Mouse (Mus musculus) heart, postnatal 0 days (tissue): ENCODE measurements around the gene Ntn5. TPM values are rescaled to one million over a fixed set of nuclear protein-coding genes. Genes with fewer than 3 reads are reported as not detected.
A peak's percentile ranks its signal among the peaks of the same experiment; 100 is the strongest.
"Not testable (repeated sequence)": the region's sequence is repeated elsewhere in the genome, so short reads cannot be mapped to it uniquely, and the experiment has no call there.

ENCODE experiments used
- ATAC-seq: fragments of 200-750 bp; cut with Nextera tagmentation; 2 replicates; pipeline ENCODE4 v1.8.0; 2017; ENCODE audit warnings: low read depth, moderate number of reproducible peaks, moderate library complexity; ENCODE audit not compliant: insufficient read depth
- DNase-seq: peaks from one replicate; pipeline ENCODE4 v3.0.0-alpha.2; 2016; ENCODE audit warnings: low spot score
- H3K27ac ChIP-seq: fragments of 300-500 bp; sonication (generic); 2 replicates; pipeline ENCODE4 v1.5.1; 2014; ENCODE audit warnings: low read depth, mild to moderate bottlenecking
- H3K27me3 ChIP-seq: fragments of 300-500 bp; sonication (generic); 2 replicates; pipeline ENCODE4 v1.6.1; 2014; ENCODE audit warnings: low read length, mixed read lengths; ENCODE audit not compliant: control insufficient read depth, insufficient read depth
- H3K36me3 ChIP-seq: fragments of 300-500 bp; sonication (generic); replicated peaks from 2 replicates; pipeline ENCODE4 v1.6.1; 2014; ENCODE audit warnings: low read length, mixed read lengths; ENCODE audit not compliant: control insufficient read depth, insufficient read depth
- H3K4me1 ChIP-seq: fragments of 300-500 bp; sonication (generic); 2 replicates; pipeline ENCODE4 v1.6.1; 2014; ENCODE audit warnings: antibody characterized with exemption; ENCODE audit not compliant: control insufficient read depth, insufficient read depth
- H3K4me2 ChIP-seq: fragments of 300-500 bp; sonication (generic); 2 replicates; pipeline ENCODE4 v1.6.1; 2014; ENCODE audit warnings: low read depth, mild to moderate bottlenecking, low read length, moderate library complexity
- H3K4me3 ChIP-seq: fragments of 300-500 bp; sonication (generic); 2 replicates; pipeline ENCODE4 v1.5.1; 2014; ENCODE audit warnings: low read depth, low read length
- H3K9ac ChIP-seq: fragments of 300-500 bp; sonication (generic); replicated peaks from 2 replicates; pipeline ENCODE4 v1.6.1; 2014; ENCODE audit warnings: low read depth, low read length, mixed read lengths
- H3K9me3 ChIP-seq: fragments of 300-500 bp; sonication (generic); replicated peaks from 2 replicates; pipeline ENCODE4 v1.6.1; 2016; ENCODE audit warnings: low read length; ENCODE audit not compliant: control insufficient read depth
- CTCF ChIP-seq: IDR thresholded peaks from 2 replicates; pipeline ENCODE4 v1.5.1; 2016; ENCODE audit warnings: antibody characterized with exemption, control low read depth, low read depth
- EP300 ChIP-seq: IDR thresholded peaks from 2 replicates; pipeline ENCODE4 v1.6.1; 2016; ENCODE audit warnings: antibody characterized with exemption, low read depth
- WGBS: fragments of 180-500 bp; shearing (Covaris S2); extraction: QIAGEN DNeasy Blood & Tissue Kit; methylation state at CpG from one replicate; pipeline ENCODE4 v1.1.7; 2014; 5-methylcytosine and 5-hydroxymethylcytosine counted together
- polyA plus RNA-seq: library from polyadenylated mRNA; unstranded; fragments of >200 nt; fragmentation: Nextera tagmentation; extraction: Ambion mirVana; gene quantifications from 2 replicates; pipeline ENCODE4 v1.2.1, GENCODE M21; 2015
- total RNA-seq: library from RNA; depleted of rRNA; stranded (reverse); fragments of >200 nt; gene quantifications from 2 replicates; pipeline ENCODE4 v1.2.3, GENCODE M21; 2014; ENCODE audit warnings: low replicate concordance

Gene Ntn5
- total and polyA plus RNA-seq, 2 experiments from 2014 or later, result not detected

DNA sequence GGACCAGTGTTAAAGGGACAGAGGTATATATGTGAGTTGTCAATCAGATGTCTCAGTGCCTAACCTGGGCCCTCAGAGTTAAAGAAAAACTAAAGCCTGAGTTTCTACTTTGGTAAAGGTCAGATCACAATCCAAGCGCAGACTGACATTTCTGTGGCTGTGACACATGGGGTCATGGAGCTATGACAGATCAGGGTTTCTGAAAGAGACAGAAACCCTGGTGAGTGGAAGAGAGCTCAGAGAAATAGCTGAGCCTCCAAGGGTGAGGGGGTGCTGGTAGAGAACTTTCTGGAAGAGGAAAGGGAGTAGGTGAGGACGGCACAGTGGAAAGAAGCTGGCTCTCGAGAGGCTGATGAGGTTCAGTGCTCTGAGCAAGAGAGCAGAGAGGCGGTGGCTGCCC lies 37.2 kb upstream of the Ntn5 start:
- no peaks in the 10 kb centered on the region for H3K27me3 ChIP-seq
- H3K9ac ChIP-seq, result no peak overlapping the region
- 79% methylated on average over 4 of the region's 4 CpGs for WGBS
- 0 out of 2 replicates have a peak, but pooled peaks cover 6% of the 10 kb centered on the region for H3K36me3 ChIP-seq
- H3K27ac ChIP-seq, result no peak overlapping the region
- ATAC-seq (no peak), DNase-seq (no peak)
- no peak for TF ChIP-seq CTCF
- no peak for TF ChIP-seq EP300
- no peak overlapping the region for H3K4me3 ChIP-seq
- H3K9me3 ChIP-seq, result no peaks in the 10 kb centered on the region
- peaks cover 21% of the 10 kb centered on the region for H3K4me1 ChIP-seq
- H3K4me2 ChIP-seq, result no peak overlapping the region

- 38% methylated on average over 8 of the region's 8 CpGs for WGBS
- Histone ChIP-seq H3K36me3 (0 out of 2 replicates have a peak, but pooled peaks cover 6% of the 10 kb centered on the region), H3K4me3 (no peak overlapping the region), H3K9ac (no peak overlapping the region), H3K9me3 (no peaks in the 10 kb centered on the region), H3K27me3 (no peaks in the 10 kb centered on the region), H3K4me2 (0 out of 2 replicates have a peak overlapping the region, but pooled peaks have one; percentile 8), H3K4me1 (peaks cover 6% of the 10 kb centered on the region; the same call in 1 of the 2 replicates), H3K27ac (peak overlapping the region; percentile 96)
- TF ChIP-seq EP300, result no peak
- TF ChIP-seq CTCF, result no peak
- peak; percentile 93 for DNase-seq
- ATAC-seq, result peak; percentile 91
Observed at GRCm38 (mm10) chr7:45649351-45649750, 34.5 kb upstream of the Ntn5 start.

- not testable (repeated sequence) for H3K4me3 ChIP-seq, ATAC-seq, H3K9ac ChIP-seq, DNase-seq, H3K9me3 ChIP-seq, H3K36me3 ChIP-seq, H3K27me3 ChIP-seq, H3K4me2 ChIP-seq
- Histone ChIP-seq H3K4me1 (peaks cover 11% of the 10 kb centered on the region; the same call in 1 of the 2 replicates), H3K27ac (peak overlapping the region; percentile 96)
- 96% methylated on average over 19 of the region's 20 CpGs for whole genome bisulfite sequencing
Observed at GRCm38 (mm10) chr7:45650484-45650883, 33.3 kb upstream of the Ntn5 start.

- DNase-seq (no peak), ATAC-seq (no peak)
- WGBS, result 27% methylated on average over 17 of the region's 17 CpGs
- Histone ChIP-seq H3K4me3 (peak overlapping the region; percentile 18; the same call in 1 of the 2 replicates), H3K36me3 (no peaks in the 10 kb centered on the region), H3K27me3 (no peaks in the 10 kb centered on the region), H3K9me3 (peaks cover 8% of the 10 kb centered on the region; the same call in 1 of the 2 replicates), H3K27ac (no peak overlapping the region), H3K4me2 (peak overlapping the region; percentile 50), H3K9ac (no peak overlapping the region), H3K4me1 (peaks cover 11% of the 10 kb centered on the region; the same call in 1 of the 2 replicates)
- TF ChIP-seq EP300 (no peak), CTCF (no peak)
Observed at GRCm38 (mm10) chr7:45654424-45655047, 29.3 kb upstream of the Ntn5 start.

DNA sequence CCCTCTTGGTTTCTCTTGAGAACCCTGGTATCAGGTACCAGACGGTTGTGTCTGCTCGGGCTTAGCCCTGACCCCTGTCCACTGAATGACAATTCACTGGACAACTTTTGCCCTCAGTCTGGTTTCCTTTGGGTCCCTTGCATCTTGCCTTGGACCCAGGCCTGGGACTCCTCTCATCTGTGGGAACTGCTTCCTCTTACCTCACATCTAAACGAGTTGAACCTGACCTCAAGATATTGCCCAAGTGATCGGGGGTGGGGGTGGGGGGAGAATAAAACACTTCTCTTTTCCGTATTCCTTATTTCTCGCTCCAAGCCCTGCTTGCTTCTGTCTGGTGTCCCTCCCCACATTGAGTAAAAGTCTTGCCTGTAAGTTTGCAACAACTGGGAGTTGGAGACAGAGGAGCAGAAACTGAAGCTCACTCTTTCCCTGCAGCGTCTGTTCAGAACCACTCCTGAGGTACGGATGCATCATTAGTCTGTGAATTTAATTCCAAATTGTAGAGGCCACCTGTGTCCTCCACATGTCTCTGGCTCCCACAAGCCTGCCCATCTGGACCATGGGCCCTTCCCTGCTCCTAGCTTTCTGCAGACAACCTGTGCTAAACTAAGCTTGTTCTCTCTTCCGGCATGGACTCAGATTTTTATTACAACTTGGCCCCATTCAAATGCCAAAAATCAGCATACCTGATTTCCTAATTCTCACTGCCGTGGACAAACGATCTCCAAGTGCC lies 22.9 kb upstream of the Ntn5 start:
- Histone ChIP-seq H3K9me3 (peaks cover 8% of the 10 kb centered on the region; the same call in 1 of the 2 replicates), H3K4me1 (peaks cover 3% of the 10 kb centered on the region; the same call in 1 of the 2 replicates), H3K4me3 (no peak overlapping the region), H3K27ac (no peak overlapping the region), H3K36me3 (no peaks in the 10 kb centered on the region), H3K9ac (no peak overlapping the region), H3K4me2 (no peak overlapping the region), H3K27me3 (no peaks in the 10 kb centered on the region)
- DNase-seq (no peak), ATAC-seq (no peak)
- no peak for TF ChIP-seq CTCF
- no peak for TF ChIP-seq EP300
- WGBS, result 82% methylated on average over 11 of the region's 11 CpGs

- 87% methylated on average over 6 of the region's 6 CpGs for WGBS
- not testable (repeated sequence) for H3K27ac ChIP-seq, ATAC-seq, H3K27me3 ChIP-seq, DNase-seq, H3K4me3 ChIP-seq, H3K4me2 ChIP-seq, H3K9me3 ChIP-seq, H3K36me3 ChIP-seq, H3K4me1 ChIP-seq, H3K9ac ChIP-seq
Observed at GRCm38 (mm10) chr7:45661702-45662101, 22.1 kb upstream of the Ntn5 start.
